Mouse (Mus musculus) induced T-regulatory cell, adult 2 months (primary cell): ENCODE results near the gene 9930111J21Rik2.
"Not testable (repeated sequence)": the region's sequence is repeated elsewhere in the genome, so short reads cannot be mapped to it uniquely, and the experiment has no call there.

Experiments
- DNase-seq: peaks from one replicate; pipeline ENCODE4 v3.0.0-alpha.2; 2012; ENCODE audit warnings: low read depth

9930111J21Rik2 gene

DNA sequence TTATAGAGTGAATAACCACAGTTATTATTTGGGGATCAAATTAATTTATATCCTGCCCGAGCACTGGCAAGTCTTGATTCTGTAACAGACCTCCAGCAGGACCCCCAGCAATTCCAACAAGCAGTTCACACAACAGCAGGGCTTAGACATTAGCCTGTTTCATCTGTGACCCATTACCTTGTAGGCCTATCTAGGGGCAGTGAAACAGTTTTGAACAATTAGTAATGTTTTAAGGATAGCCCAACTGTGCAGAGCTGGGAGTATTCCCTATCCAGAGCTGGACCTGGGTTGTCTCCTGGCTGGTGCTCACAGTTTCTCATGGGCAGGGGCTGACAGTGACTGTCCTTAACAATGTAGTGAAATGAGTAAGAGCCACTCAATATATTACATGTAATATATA is 26.0 kb upstream of the 9930111J21Rik2 start:
- no peak for DNase-seq

DNA sequence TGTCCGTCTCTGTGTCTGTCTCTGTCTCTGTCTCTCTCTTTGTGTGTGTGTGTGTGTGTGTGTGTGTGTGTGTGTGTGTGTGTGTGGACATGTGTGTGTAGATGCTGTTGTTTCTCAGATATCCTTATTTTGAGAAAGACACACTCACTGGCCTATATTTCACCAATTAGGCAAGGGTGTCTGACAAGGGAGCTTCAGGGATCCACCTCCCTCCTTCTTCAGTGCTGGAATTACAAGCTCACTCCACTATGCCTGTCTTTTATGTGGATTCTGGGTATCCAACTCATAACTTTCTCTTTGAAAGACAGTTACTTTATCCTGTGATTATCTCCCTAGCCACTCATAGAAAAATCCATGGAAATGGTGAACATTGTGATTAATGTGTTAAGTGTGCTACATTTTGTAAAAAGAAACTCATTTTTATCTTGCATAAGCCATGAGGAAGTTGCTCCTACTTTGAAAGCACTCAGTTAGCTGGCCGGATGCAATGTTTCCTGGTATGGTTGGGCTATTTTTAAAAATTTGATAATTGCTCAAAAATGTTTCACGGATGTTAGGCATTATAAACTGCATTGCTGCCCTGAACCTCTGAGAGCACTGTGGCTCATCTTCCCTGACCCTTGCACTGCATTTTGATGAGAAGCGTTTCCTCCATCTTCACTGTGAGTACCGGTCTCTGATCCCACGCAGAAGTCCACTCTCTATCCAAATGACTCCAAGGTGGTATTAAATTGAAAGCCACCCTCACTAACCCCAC is 25.1 kb upstream of the 9930111J21Rik2 start, which contains the start of gene Ifi47:
TSS of gene Ifi47 (plus strand) at position 587 of the 757 bp plus-strand sequence.
- peak; percentile 32 for DNase-seq

DNA sequence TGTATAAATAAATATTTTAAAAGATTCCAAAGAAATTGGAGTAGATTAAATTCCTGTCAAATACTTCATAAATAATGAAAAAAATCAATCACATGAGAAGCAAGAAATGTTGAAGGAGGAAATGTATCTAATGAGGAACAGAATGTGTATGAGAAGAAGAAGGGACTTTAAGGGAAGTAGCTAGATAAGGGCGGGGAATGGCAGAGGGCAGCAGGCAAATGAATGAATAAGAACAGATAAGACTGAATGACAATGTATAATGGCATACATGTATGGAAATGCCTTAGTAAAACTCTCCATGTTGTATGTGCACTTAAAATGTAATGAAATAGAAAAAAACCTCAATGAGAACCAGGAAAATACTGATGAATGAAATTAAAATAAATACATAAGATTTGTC is 17.3 kb upstream of the 9930111J21Rik2 start:
- DNase-seq = no peak

DNA sequence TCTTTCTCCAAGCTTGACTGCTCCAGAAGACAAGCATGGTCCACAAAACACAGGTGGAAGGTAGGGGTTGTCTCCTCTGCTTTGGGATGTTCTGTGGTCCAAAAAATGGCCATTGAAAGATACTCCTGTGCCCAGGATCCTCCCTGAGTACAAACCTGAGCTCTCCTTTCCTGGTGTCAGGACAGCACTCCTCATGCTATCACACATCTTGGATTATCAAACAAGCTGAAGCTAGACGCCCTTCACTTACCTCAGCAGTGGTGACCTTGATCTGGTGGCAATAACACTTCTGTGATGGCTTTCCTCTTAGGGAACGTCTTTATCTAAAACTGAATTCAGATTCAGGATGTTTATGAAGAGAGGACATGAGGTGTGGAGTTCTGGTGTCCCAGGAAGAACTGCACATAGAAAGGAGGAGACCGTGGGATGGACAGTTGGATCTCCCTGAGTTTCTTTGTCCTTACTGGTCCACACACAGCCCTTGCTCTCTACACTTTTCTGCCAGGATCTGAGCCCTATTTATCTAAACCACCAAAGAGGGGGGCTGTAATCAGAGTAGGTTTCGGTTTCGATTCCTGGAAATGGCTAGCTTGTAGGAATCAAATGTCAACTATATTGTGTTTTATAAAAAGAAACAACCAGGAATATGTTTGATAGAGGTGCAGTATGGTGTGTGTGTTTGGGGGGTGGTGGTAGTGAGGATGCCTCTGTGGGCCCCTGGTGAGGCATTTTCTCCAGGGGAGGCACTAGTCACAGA is 12.8 kb upstream of the 9930111J21Rik2 start, which contains the start of gene Tgtp2:
TSS of gene Tgtp2 (minus strand) at position 494 of the 757 bp plus-strand sequence.
- peak; percentile 88 for DNase-seq

DNA sequence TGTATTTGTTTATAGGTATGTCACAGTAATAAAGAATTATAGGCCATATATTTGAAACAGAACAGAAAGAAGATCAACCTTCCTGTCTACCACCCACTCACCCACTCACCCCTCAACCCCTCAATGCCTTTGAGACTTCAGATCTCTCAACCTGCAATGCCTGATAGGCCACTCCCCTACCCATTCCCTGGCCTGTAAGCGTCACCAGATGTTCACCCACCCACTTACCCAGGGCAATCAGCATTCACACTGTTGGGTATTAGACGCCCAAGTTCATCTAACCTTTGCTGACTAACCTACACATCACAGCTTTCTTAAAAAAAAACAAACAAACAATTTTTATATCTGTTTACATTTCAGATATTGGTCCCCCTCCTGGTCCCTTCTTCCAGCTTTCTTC is 10.8 kb upstream of the 9930111J21Rik2 start:
- DNase-seq = peak; percentile 60

DNA sequence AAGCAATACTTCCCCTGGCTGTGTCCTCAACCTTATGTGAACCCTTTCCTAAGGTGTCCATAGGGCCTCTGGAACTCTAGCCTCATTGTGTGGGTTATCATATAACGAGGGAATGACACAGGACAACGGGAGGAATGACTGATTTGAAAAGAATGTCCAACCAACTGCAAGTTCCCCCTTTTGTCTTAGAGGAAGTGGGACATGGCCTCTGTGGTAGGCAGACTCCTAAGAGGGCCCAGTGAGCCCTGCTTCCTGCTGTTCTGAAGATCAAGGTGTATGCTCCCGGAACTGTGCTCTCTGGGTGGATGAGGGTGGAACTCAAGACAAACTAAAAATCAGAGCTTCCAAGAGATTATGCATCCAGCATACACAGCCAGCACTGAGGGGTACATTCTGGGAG is 9.0 kb upstream of the 9930111J21Rik2 start:
- not testable (repeated sequence) for DNase-seq

DNA sequence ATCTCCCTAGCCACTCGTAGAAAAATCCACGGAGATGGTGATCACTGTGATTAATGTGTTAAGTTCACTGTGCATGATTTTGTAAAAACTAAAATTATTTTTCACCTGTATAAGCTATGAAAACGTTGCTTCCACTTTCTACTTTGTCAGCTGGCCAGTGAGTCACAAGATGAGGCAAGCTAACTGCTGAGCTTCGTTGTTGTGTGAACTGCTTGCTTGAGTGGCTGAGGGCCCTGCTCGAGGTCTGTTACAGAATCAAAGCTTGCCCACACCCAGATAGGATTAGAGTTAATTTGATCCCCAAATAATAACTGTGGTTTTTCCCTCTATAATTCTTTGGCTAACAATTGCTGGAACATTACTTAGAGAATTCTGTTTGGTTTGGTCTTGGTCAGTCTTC is 852 bp upstream of the 9930111J21Rik2 start:
- not testable (repeated sequence) for DNase-seq

DNA sequence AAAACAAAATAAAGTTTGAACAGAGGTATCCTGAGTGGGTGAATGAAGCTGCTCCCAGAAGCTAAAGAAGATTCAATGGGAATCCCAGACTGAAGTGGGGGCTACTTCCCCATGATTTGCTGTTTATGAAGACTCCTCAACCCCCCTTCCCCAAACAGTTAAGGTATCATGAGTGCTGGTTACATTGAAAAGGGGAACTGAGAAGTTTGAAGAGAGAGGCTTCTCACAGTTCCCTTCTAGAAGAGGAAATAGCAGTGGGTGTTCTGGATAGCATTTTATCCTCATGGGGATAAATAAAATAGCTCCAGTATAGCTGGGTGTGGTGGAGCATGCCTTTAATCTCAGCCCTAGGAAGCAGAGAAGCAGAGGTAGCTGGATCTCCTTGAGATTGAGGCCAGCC is 978 bp downstream of the 9930111J21Rik2 start:
- not testable (repeated sequence) for DNase-seq

DNA sequence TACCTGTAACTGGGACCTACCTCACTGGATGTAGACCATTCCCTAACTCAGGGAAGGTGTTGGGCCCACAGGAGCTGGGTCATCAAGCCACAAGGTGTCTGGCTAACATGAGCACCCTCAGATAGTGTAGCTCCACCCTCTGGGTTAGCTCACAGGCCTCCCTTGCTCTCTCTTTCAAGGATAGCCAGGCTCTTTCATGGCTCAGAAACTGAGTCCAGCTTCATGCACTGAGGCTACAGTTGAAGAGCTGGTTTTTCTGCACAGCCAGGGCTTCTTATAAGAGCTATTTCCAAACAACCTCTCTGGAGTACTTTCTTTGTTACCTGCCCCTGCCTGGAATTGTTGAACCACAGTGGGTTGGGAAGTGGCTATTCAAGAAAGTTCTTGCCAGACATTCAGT is 39.0 kb downstream of the 9930111J21Rik2 start:
- not testable (repeated sequence) for DNase-seq

DNA sequence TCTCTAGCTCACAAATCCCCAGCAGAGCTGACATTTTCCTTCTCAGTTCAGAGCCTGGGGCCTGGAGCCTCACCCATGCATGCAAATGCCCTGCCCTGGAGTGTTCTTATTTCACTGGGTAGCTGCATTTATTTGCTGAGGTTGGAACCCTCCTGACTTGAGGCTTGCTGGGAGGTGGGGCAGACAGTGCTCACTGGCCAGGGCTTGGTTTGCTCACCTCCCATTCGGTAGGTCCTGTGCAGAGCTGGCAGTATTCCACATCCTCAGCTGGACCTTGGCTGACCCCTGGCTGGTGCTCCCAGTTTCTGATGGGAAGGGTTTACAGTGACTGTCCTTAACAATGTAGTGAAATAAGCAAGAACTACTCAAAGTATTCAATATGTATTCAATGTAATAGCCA is 44.3 kb downstream of the 9930111J21Rik2 start:
- DNase-seq = not testable (repeated sequence)

DNA sequence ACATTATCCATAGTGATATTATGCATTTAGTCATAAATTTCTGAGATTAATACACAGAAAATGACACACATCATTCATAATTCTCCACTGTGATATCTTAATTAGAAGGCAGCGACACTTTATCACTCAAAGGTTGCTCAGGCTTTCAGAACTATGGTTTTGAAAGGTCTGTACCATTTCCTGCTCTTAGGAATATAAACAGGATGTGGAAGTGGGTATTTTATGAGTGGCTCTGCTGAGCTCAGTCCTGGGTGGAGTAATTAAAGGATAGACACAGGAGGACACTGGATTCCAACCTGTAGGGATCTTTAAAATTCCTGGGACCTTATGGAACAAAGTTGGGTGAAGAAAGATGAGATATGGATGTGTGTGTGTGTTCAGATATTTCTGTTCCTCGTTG is 44.7 kb downstream of the 9930111J21Rik2 start:
- DNase-seq = not testable (repeated sequence)

DNA sequence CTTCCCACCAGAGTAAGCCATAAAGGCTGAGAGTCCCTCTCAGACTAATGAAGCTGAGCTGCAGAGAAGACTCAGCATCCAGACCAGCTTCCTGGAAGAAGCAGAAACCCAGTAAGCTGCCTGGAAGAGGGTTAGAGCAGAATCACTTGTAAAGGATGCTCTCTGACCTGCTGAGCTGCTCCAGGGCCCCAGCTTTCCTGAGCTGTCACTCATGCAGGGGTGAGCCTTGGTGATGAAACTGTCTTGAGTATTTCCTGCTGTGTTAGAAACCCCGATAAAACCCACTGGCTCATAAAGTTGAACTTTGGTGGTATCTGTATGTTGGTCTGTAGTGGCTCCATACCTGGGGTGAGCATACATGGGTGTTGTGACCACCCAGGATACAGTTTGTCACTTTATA is 50.6 kb downstream of the 9930111J21Rik2 start:
- not testable (repeated sequence) for DNase-seq

DNA sequence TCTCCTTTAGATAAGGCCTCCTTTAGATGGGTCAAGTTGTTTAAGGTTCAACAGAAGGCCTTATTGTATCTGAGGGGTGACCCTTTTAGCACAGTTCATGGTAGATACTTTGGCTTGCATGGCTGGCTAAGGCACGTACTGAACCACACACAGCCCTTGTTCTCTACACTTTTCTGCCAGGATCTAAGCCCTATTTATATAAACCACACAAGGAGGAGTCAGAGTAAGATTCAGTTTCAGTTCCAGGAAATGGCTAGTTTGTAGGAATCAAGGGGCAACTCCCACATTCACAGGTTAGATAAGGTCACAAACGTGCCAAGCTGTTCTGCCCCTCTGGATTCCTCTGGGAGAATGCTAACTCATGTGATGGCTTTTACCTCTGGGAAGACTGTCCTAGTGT is 57.0 kb downstream of the 9930111J21Rik2 start, which contains the start of gene Tgtp1:
TSS of gene Tgtp1 (minus strand) at position 155 of the 400 bp plus-strand sequence.
- DNase-seq = peak; percentile 75

DNA sequence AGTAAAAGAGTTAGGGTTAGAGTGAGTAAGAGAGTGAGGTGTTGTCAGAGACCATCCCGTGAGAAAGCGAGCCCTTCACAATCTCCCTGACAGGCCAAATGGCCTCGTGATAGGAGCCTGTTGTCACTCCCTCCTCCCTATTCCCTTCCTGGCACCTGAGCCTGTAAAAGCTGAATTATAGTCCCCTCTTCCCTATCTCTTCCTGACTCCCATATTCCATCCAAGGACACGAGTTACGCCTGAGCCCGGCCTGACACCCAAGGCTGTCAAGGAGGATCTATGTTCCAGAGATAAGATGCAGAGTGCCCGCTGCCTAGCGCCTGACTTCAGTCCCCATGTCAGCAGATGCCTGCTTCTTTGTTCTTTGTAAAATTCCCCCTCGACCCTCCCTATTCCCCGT is 57.7 kb downstream of the 9930111J21Rik2 start:
- DNase-seq = not testable (repeated sequence)

DNA sequence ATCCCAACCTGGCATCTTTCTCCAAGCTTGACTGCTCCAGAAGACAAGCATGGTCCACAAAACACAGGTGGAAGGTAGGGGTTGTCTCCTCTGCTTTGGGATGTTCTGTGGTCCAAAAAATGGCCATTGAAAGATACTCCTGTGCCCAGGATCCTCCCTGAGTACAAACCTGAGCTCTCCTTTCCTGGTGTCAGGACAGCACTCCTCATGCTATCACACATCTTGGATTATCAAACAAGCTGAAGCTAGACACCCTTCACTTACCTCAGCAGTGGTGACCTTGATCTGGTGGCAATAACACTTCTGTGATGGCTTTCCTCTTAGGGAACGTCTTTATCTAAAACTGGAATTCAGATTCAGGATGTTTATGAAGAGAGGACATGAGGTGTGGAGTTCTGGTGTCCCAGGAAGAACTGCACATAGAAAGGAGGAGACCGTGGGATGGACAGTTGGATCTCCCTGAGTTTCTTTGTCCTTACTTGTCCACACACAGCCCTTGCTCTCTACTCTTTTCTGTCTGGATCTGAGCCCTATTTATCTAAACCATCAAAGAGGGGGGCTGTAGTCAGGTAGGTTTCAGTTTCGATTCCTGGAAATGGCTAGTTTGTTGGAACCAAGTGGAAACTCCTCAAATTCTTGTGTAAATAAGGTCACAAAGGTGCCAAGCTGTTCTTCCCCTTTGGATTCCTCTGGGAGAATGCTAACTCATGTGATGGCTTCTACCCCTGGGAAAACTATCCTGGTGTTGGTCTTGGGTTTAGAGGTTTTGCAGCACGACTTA is 59.1 kb downstream of the 9930111J21Rik2 start, which contains the start of gene Gm12185:
TSS of gene Gm12185 (minus strand) at position 487 of the 781 bp plus-strand sequence.
- peak; percentile 85 for DNase-seq

DNA sequence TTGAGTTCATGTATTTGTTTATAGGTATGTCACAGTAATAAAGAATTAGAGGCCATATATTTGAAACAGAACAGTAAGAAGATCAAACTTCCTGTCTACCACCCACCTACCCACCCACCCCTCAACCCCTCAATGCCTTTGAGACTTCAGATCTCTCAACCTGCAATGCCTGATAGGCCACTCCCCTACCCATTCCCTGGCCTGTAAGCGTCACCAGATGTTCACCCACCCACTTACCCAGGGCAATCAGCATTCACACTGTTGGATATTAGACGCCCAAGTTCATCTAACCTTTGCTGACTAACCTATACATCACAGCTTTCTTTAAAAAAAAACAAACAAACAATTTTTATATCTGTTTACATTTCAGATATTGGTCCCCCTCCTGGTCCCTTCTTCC is 61.1 kb downstream of the 9930111J21Rik2 start:
- DNase-seq = peak; percentile 42

DNA sequence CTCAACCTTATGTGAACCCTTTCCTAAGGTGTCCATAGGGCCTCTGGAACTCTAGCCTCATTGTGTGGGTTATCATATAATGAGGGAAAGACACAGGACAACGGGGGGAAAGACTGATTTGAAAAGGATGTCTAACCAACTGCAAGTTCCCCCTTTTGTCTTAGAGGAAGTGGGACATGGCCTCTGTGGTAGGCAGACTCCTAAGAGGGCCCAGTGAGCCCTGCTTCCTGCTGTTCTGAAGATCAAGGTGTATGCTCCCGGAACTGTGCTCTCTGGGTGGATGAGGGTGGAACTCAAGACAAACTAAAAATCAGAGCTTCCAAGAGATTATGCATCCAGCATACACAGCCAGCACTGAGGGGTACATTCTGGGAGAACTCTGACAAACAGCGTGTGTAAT is 62.8 kb downstream of the 9930111J21Rik2 start:
- DNase-seq = not testable (repeated sequence)

DNA sequence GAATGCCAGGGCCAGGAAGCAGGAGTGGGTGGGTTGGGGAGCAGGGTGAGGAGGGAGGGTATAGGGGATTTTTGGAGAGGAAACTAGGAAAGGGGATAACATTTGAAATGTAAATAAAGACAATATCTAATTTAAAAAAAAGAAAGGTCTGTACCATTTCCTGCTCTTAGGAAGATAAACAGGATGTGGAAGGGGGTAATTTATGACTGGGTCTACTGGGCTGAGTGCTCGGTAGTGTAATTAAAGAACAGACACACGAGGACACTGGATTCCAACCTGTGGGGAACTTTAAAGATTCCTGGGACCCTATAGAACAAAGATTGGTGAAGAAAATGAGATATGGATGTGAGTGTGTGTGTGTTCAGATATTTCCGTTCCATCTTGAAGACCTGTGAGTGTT is 68.2 kb downstream of the 9930111J21Rik2 start:
- DNase-seq = not testable (repeated sequence)

DNA sequence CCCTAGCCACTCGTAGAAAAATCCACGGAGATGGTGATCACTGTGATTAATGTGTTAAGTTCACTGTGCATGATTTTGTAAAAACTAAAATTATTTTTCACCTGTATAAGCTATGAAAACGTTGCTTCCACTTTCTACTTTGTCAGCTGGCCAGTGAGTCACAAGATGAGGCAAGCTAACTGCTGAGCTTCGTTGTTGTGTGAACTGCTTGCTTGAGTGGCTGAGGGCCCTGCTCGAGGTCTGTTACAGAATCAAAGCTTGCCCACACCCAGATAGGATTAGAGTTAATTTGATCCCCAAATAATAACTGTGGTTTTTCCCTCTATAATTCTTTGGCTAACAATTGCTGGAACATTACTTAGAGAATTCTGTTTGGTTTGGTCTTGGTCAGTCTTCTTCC is 71.0 kb downstream of the 9930111J21Rik2 start:
- DNase-seq = not testable (repeated sequence)

DNA sequence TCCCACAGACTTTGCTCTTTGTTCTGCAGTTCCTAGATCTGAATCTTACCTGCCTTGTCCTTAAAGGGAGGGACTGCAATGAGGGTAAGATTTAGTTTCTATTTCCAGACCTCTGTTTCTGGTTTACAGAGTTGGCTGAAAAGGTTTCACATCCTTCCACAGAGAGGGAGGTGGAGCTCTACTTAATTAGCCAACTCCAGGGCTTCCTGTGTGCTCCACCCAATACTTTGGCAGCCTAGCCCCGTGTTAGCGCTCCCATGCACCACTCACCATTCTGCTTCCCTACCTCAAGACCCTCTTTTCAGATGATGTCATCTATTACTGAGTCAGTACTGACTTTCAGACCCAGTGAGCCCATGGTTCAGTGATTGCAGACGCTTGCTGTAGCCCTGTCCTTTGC is 71.8 kb downstream of the 9930111J21Rik2 start, which contains the start of gene 9930111J21Rik1:
TSS of gene 9930111J21Rik1 (minus strand) at position 148 of the 400 bp plus-strand sequence.
- DNase-seq = not testable (repeated sequence)

DNA sequence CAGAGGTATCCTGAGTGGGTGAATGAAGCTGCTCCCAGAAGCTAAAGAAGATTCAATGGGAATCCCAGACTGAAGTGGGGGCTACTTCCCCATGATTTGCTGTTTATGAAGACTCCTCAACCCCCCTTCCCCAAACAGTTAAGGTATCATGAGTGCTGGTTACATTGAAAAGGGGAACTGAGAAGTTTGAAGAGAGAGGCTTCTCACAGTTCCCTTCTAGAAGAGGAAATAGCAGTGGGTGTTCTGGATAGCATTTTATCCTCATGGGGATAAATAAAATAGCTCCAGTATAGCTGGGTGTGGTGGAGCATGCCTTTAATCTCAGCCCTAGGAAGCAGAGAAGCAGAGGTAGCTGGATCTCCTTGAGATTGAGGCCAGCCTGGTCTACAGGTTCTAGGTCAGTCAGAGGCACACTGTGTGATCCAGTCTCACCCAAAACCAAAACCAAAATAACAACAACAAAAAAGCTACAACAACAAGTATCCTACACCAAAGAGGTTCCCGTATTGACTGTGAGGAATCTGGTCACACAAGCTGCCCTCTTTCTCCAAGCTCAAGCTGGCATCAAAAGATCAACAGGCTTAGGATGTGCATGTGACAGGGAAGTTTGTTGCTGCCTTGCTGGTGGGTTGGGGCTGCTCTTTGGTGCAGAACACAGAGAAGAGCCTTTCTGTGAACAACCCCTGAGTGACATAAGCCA is 72.7 kb downstream of the 9930111J21Rik2 start, which contains the start of gene Olfr56:
TSS of gene Olfr56 (plus strand) at position 650 of the 700 bp plus-strand sequence.
- DNase-seq = not testable (repeated sequence)
